Mouse (Mus musculus) liver, postnatal 0 days (tissue): Measurements from ENCODE around the gene Il18bp. TPM values are rescaled to one million over a fixed set of nuclear protein-coding genes. Genes with fewer than 3 reads are reported as not detected.

ENCODE experiments used
- ATAC-seq: fragments of 200-750 bp; cut with Nextera tagmentation; 2 replicates; pipeline ENCODE4 v1.8.0; 2017; ENCODE audit warnings: mild to moderate bottlenecking, moderate library complexity
- DNase-seq: peaks from one replicate; pipeline ENCODE4 v3.0.0-alpha.2; 2016
- H3K27ac ChIP-seq: fragments of 300-500 bp; sonication (generic); 2 replicates; pipeline ENCODE4 v1.5.1; 2014; ENCODE audit warnings: antibody characterized with exemption, moderate library complexity, mild to moderate bottlenecking, low read depth
- H3K27me3 ChIP-seq: fragments of 300-500 bp; sonication (generic); 2 replicates; pipeline ENCODE4 v1.6.1; 2014; ENCODE audit warnings: low read length, control low read depth, mixed read lengths; ENCODE audit not compliant: insufficient read depth
- H3K36me3 ChIP-seq: fragments of 300-500 bp; sonication (generic); replicated peaks from 2 replicates; pipeline ENCODE4 v1.6.1; 2014; ENCODE audit warnings: mild to moderate bottlenecking, control low read depth, low read length, moderate library complexity, mixed read lengths; ENCODE audit not compliant: insufficient read depth
- H3K4me1 ChIP-seq: fragments of 300-500 bp; sonication (generic); 2 replicates; pipeline ENCODE4 v1.6.1; 2014; ENCODE audit warnings: antibody characterized with exemption, mild to moderate bottlenecking, control low read depth; ENCODE audit not compliant: insufficient read depth
- H3K4me2 ChIP-seq: fragments of 300-500 bp; sonication (generic); 2 replicates; pipeline ENCODE4 v1.6.1; 2014; ENCODE audit warnings: low read depth, mild to moderate bottlenecking, low read length, moderate library complexity, mixed read lengths
- H3K4me3 ChIP-seq: fragments of 300-500 bp; sonication (generic); 2 replicates; pipeline ENCODE4 v1.5.1; 2014; ENCODE audit warnings: low read depth, low read length
- H3K9ac ChIP-seq: fragments of 300-500 bp; sonication (generic); replicated peaks from 2 replicates; pipeline ENCODE4 v1.6.1; 2014; ENCODE audit warnings: mild to moderate bottlenecking, moderate library complexity
- H3K9me3 ChIP-seq: fragments of 300-500 bp; sonication (generic); 2 replicates; pipeline ENCODE4 v1.6.1; 2016; ENCODE audit warnings: mild to moderate bottlenecking, control low read depth, low read length, mixed read lengths
- CTCF ChIP-seq: sonication (generic); IDR thresholded peaks from 2 replicates; pipeline ENCODE4 v1.5.1; 2016; ENCODE audit warnings: antibody characterized with exemption, low read depth
- EP300 ChIP-seq: IDR thresholded peaks from 2 replicates; pipeline ENCODE4 v1.6.1; 2016; ENCODE audit warnings: antibody characterized with exemption, low read depth, mild to moderate bottlenecking
- whole genome bisulfite sequencing: fragments of 180-500 bp; shearing (Covaris S2); extraction: QIAGEN DNeasy Blood & Tissue Kit; methylation state at CpG from one replicate; pipeline ENCODE4 v1.1.7; 2014; ENCODE audit not compliant: insufficient replicate concordance; 5-methylcytosine and 5-hydroxymethylcytosine counted together
- polyA plus RNA-seq: library from polyadenylated mRNA; unstranded; fragments of >200 nt; fragmentation: Nextera tagmentation; extraction: Ambion mirVana; gene quantifications from 2 replicates; pipeline ENCODE4 v1.2.1, GENCODE M21; 2015

Il18bp gene
- polyA plus RNA-seq, 1 experiment from 2014 or later = 40.6 TPM

- H3K9me3 ChIP-seq = no peaks in the 10 kb centered on the region
- peak overlapping the region; percentile 28 for H3K9ac ChIP-seq
- TF ChIP-seq CTCF (no peak), EP300 (no peak)
- peak overlapping the region; percentile 66 for H3K4me2 ChIP-seq
- peak overlapping the region; percentile 68 for H3K27ac ChIP-seq
- no peaks in the 10 kb centered on the region for H3K27me3 ChIP-seq
- H3K4me3 ChIP-seq = peak overlapping the region; percentile 31
- 83% methylated on average over 4 of the region's 4 CpGs for WGBS
- ATAC-seq (no peak), DNase-seq (no peak)
- peaks cover 13% of the 10 kb centered on the region for H3K4me1 ChIP-seq
- peaks cover 63% of the 10 kb centered on the region for H3K36me3 ChIP-seq
These were observed 1.6 kb downstream of the Il18bp start for GRCm38 (mm10) chr7:102016936-102017335.

GRCm38 (mm10) chr7:102014995-102015394 is 3.5 kb downstream of the Il18bp start:
- WGBS = 88% methylated on average over 2 of the region's 2 CpGs
- no peak overlapping the region for H3K9ac ChIP-seq
- H3K4me2 ChIP-seq = no peak overlapping the region
- H3K36me3 ChIP-seq = peaks cover 82% of the 10 kb centered on the region
- TF ChIP-seq EP300 = no peak
- TF ChIP-seq CTCF = no peak
- DNase-seq (no peak), ATAC-seq (no peak)
- H3K27me3 ChIP-seq = no peaks in the 10 kb centered on the region
- H3K4me1 ChIP-seq = peaks cover 13% of the 10 kb centered on the region
- no peak overlapping the region for H3K4me3 ChIP-seq
- H3K9me3 ChIP-seq = no peaks in the 10 kb centered on the region
- H3K27ac ChIP-seq = no peak overlapping the region

- peaks cover 93% of the 10 kb centered on the region for H3K36me3 ChIP-seq
- no peak overlapping the region for H3K4me3 ChIP-seq
- DNase-seq (no peak), ATAC-seq (no peak)
- no peak overlapping the region for H3K27ac ChIP-seq
- H3K4me1 ChIP-seq = peaks cover 13% of the 10 kb centered on the region
- no peak overlapping the region for H3K9ac ChIP-seq
- no peaks in the 10 kb centered on the region for H3K9me3 ChIP-seq
- H3K27me3 ChIP-seq = no peaks in the 10 kb centered on the region
- H3K4me2 ChIP-seq = no peak overlapping the region
- WGBS = 86% methylated on average over 8 of the region's 8 CpGs
- TF ChIP-seq CTCF (no peak), EP300 (no peak)
These were observed 5.1 kb downstream of the Il18bp start for GRCm38 (mm10) chr7:102013416-102013815.

GRCm38 (mm10) chr7:102011855-102012254 is 6.6 kb downstream of the Il18bp start:
- DNase-seq (no peak), ATAC-seq (no peak)
- 95% methylated on average over 9 of the region's 9 CpGs for WGBS
- Histone ChIP-seq H3K4me1 (peaks cover 3% of the 10 kb centered on the region), H3K36me3 (peaks cover 95% of the 10 kb centered on the region), H3K9ac (no peak overlapping the region), H3K27me3 (no peaks in the 10 kb centered on the region), H3K4me3 (no peak overlapping the region), H3K27ac (no peak overlapping the region), H3K9me3 (no peaks in the 10 kb centered on the region), H3K4me2 (no peak overlapping the region)
- TF ChIP-seq CTCF (no peak), EP300 (no peak)

GRCm38 (mm10) chr7:102006520-102006919 is 12.0 kb downstream of the Il18bp start:
- whole genome bisulfite sequencing = 59% methylated on average over 1 of the region's 1 CpGs

GRCm38 (mm10) chr7:102000921-102001630 is 17.4 kb downstream of the Il18bp start:
- H3K4me2 ChIP-seq = no peak overlapping the region
- H3K4me3 ChIP-seq = no peak overlapping the region
- H3K27ac ChIP-seq = no peak overlapping the region
- H3K9ac ChIP-seq = no peak overlapping the region
- ATAC-seq (no peak), DNase-seq (no peak)
- 95% methylated on average over 26 of the region's 26 CpGs for WGBS
- no peaks in the 10 kb centered on the region for H3K9me3 ChIP-seq
- TF ChIP-seq CTCF = no peak
- no peak for TF ChIP-seq EP300
- peaks cover 84% of the 10 kb centered on the region for H3K36me3 ChIP-seq
- no peaks in the 10 kb centered on the region for H3K27me3 ChIP-seq
- peaks cover 3% of the 10 kb centered on the region; the same call in 1 of the 2 replicates for H3K4me1 ChIP-seq

More at GRCm38 (mm10) chr7:102006520-102006919, 12.0 kb downstream of the Il18bp start:
- no peaks in the 10 kb centered on the region for H3K27me3 ChIP-seq
- DNase-seq = no peak
- peak; percentile 84 for ATAC-seq
- H3K27ac ChIP-seq = no peak overlapping the region
- H3K4me1 ChIP-seq = peaks cover 3% of the 10 kb centered on the region; the same call in 1 of the 2 replicates
- H3K4me3 ChIP-seq = no peak overlapping the region
- no peak overlapping the region for H3K9ac ChIP-seq
- no peaks in the 10 kb centered on the region for H3K9me3 ChIP-seq
- peak overlapping the region; percentile 2 for H3K4me2 ChIP-seq
- TF ChIP-seq CTCF (no peak), EP300 (peak; percentile 98)
- H3K36me3 ChIP-seq = peaks cover 79% of the 10 kb centered on the region
